Mouse (Mus musculus): ENCODE measurements around the gene Megf8.

GRCm38 (mm10) chr7:25363632-25364031 lies 46.7 kb downstream of the Megf8 start:
- TF ChIP-seq MAFK (IDR thresholded peaks at IDR 0.05; ENCODE audit: insufficient read depth, low read depth, low read length) (no peak), ZC3H11A (IDR thresholded peaks at IDR 0.05; ENCODE audit: borderline replicate concordance, low read depth, low read length) (no peak), ZNF384 (IDR thresholded peaks at IDR 0.05; ENCODE audit: low read depth, low read length) (no peak), CHD2 (IDR thresholded peaks at IDR 0.05; ENCODE audit: low read depth, low read length) (no peak), HCFC1 (IDR thresholded peaks at IDR 0.05; ENCODE audit: borderline replicate concordance, insufficient read depth, low read length) (no peak)
